Mouse (Mus musculus): Measurements from ENCODE around the gene 4930415L06Rik. TPM values are rescaled to one million over a fixed set of nuclear protein-coding genes. Genes with fewer than 3 reads are reported as not detected.

Gene 4930415L06Rik
- not detected in 2 replicates for polyA plus RNA-seq (2015; fragmentation: Nextera tagmentation; extraction: Ambion mirVana)

GRCm38 (mm10) chrX:89932752-89933151 lies at the start of gene 4930415L06Rik:
TSS of gene 4930415L06Rik (minus strand) at chrX:89932852.
- Histone ChIP-seq H3K27me3 (ENCODE audit: insufficient read depth, low read length) (no peaks in the 10 kb centered on the region), H3K9ac (replicated peaks; ENCODE audit: low read length) (no peak within 1 kb of the TSS), H3K4me3 (ENCODE audit: low read length) (no peak within 1 kb of the TSS), H3K27ac (ENCODE audit: low read length) (no peak within 1 kb of the TSS), H3K4me1 (ENCODE audit: insufficient read depth, low read length) (no peaks in the 10 kb centered on the region), H3K9me3 (ENCODE audit: low read length) (no peaks in the 10 kb centered on the region), H3K36me3 (ENCODE audit: insufficient read depth, low read length) (no peaks in the 10 kb centered on the region), H3K4me2 (replicated peaks; ENCODE audit: low read depth, low read length) (no peak within 1 kb of the TSS)
- ATAC-seq (ENCODE audit: low FRiP score, low TSS enrichment), result no peak
- 83% methylated on average over 5 of the region's 5 CpGs for WGBS

- Histone ChIP-seq H3K4me3 (ENCODE audit: low read length) (no peak overlapping the region), H3K27ac (ENCODE audit: low read length) (no peak overlapping the region), H3K27me3 (ENCODE audit: insufficient read depth, low read length) (no peaks in the 10 kb centered on the region), H3K9me3 (ENCODE audit: low read length) (no peaks in the 10 kb centered on the region), H3K9ac (replicated peaks; ENCODE audit: low read length) (no peak overlapping the region), H3K4me2 (replicated peaks; ENCODE audit: low read depth, low read length) (no peak overlapping the region), H3K36me3 (ENCODE audit: insufficient read depth, low read length) (no peaks in the 10 kb centered on the region), H3K4me1 (ENCODE audit: insufficient read depth, low read length) (no peaks in the 10 kb centered on the region)
- ATAC-seq (ENCODE audit: low FRiP score, low TSS enrichment), result no peak
Measured at GRCm38 (mm10) chrX:89978621-89979020, 46.0 kb upstream of the 4930415L06Rik start.

GRCm38 (mm10) chrX:89904871-89905270 lies 27.8 kb downstream of the 4930415L06Rik start:
- ATAC-seq (ENCODE audit: low FRiP score, low TSS enrichment), result no peak
- Histone ChIP-seq H3K27me3 (ENCODE audit: insufficient read depth, low read length) (no peaks in the 10 kb centered on the region), H3K9me3 (ENCODE audit: low read length) (no peaks in the 10 kb centered on the region), H3K4me3 (ENCODE audit: low read length) (no peak overlapping the region), H3K36me3 (ENCODE audit: insufficient read depth, low read length) (no peaks in the 10 kb centered on the region), H3K27ac (ENCODE audit: low read length) (no peak overlapping the region), H3K4me1 (ENCODE audit: insufficient read depth, low read length) (no peaks in the 10 kb centered on the region), H3K4me2 (replicated peaks; ENCODE audit: low read depth, low read length) (no peak overlapping the region), H3K9ac (replicated peaks; ENCODE audit: low read length) (no peak overlapping the region)
- 95% methylated on average over 1 of the region's 1 CpGs for WGBS

Other genes with a start within 250 kb of the 4930415L06Rik start
- not detected in 2 replicates for gene 4932429P05Rik, start 180.6 kb downstream of the 4930415L06Rik start, polyA plus RNA-seq (2015; fragmentation: Nextera tagmentation; extraction: Ambion mirVana)

Data from kidney, embryonic 16.5 days (tissue).